Mouse (Mus musculus) stomach, embryonic 14.5 days (tissue): ENCODE data around the gene Myo1h. TPM values are rescaled to one million over a fixed set of nuclear protein-coding genes. Genes with fewer than 3 reads are reported as not detected.

Experiments
- ATAC-seq: fragments of 200-750 bp; cut with Nextera tagmentation; 2 replicates; pipeline ENCODE4 v1.8.0; 2017; ENCODE audit warnings: low read depth, moderate TSS enrichment; ENCODE audit not compliant: insufficient number of reproducible peaks, insufficient read depth, low FRiP score
- H3K27ac ChIP-seq: fragments of 300-500 bp; sonication (generic); 2 replicates; pipeline ENCODE4 v1.5.1; 2014; ENCODE audit warnings: mild to moderate bottlenecking, low read length, moderate library complexity, mixed read lengths
- H3K27me3 ChIP-seq: fragments of 300-500 bp; sonication (generic); 2 replicates; pipeline ENCODE4 v1.6.1; 2014; ENCODE audit warnings: low read length, control low read depth, mixed read lengths; ENCODE audit not compliant: control insufficient read depth, insufficient read depth
- H3K36me3 ChIP-seq: fragments of 300-500 bp; sonication (generic); 2 replicates; pipeline ENCODE4 v1.6.1; 2014; ENCODE audit warnings: mild to moderate bottlenecking, control low read depth, low read length, moderate library complexity, mixed read lengths; ENCODE audit not compliant: control insufficient read depth, insufficient read depth
- H3K4me1 ChIP-seq: fragments of 300-500 bp; sonication (generic); 2 replicates; pipeline ENCODE4 v1.6.1; 2014; ENCODE audit warnings: low read length, control low read depth, mixed read lengths; ENCODE audit not compliant: control insufficient read depth, insufficient read depth
- H3K4me2 ChIP-seq: fragments of 300-500 bp; sonication (generic); replicated peaks from 2 replicates; pipeline ENCODE4 v1.6.1; 2014; ENCODE audit warnings: low read depth, low read length, control low read depth
- H3K4me3 ChIP-seq: fragments of 300-500 bp; sonication (generic); 2 replicates; pipeline ENCODE4 v1.5.1; 2014; ENCODE audit warnings: low read depth, low read length, control low read depth
- H3K9ac ChIP-seq: fragments of 300-500 bp; sonication (generic); replicated peaks from 2 replicates; pipeline ENCODE4 v1.6.1; 2014; ENCODE audit warnings: low read depth, mild to moderate bottlenecking, control low read depth, low read length, moderate library complexity, mixed read lengths
- H3K9me3 ChIP-seq: fragments of 300-500 bp; sonication (generic); 2 replicates; pipeline ENCODE4 v1.6.1; 2016; ENCODE audit warnings: low read depth, low read length, control low read depth; ENCODE audit not compliant: control insufficient read depth
- WGBS: fragments of 180-500 bp; shearing (Covaris S2); extraction: QIAGEN DNeasy Blood & Tissue Kit; methylation state at CpG from one replicate; pipeline ENCODE4 v1.1.7; 2014; 5-methylcytosine and 5-hydroxymethylcytosine counted together
- polyA plus RNA-seq: library from polyadenylated mRNA; unstranded; fragments of >200 nt; fragmentation: Nextera tagmentation; extraction: Ambion mirVana; gene quantifications from 2 replicates; pipeline ENCODE4 v1.2.1, GENCODE M21; 2014

Gene Myo1h
- polyA plus RNA-seq, 1 experiment from 2014 or later = 5.6 TPM

DNA sequence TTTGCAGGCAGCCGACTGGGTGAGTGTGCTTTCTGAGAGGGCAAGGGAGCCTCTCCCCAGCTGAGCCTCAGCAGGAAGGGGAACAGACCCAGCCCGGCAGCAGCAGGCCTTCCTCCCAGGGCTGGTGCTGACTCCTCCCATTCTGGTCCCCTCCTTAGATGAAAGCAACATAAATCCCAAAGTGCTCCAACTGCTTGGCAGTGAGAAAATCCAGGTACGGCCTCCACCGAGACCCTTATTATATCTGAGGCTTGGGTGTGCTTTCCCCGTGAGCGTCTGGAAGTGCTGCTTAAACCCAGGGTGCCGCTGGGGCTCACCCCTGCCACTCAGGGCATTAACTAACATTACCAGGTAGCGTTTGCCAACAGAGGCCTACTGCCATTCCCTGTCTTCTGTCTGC lies 70.6 kb downstream of the Myo1h start:
- H3K4me3 ChIP-seq = no peak overlapping the region
- peaks cover 18% of the 10 kb centered on the region; the same call in 1 of the 2 replicates for H3K4me1 ChIP-seq
- no peaks in the 10 kb centered on the region for H3K27me3 ChIP-seq
- ATAC-seq = no peak
- peak overlapping the region; percentile 55; the same call in 1 of the 2 replicates for H3K27ac ChIP-seq
- H3K36me3 ChIP-seq = peaks cover 24% of the 10 kb centered on the region
- WGBS = 31% methylated on average over 8 of the region's 8 CpGs
- H3K9me3 ChIP-seq = no peaks in the 10 kb centered on the region
- no peak overlapping the region for H3K4me2 ChIP-seq
- H3K9ac ChIP-seq = no peak overlapping the region

DNA sequence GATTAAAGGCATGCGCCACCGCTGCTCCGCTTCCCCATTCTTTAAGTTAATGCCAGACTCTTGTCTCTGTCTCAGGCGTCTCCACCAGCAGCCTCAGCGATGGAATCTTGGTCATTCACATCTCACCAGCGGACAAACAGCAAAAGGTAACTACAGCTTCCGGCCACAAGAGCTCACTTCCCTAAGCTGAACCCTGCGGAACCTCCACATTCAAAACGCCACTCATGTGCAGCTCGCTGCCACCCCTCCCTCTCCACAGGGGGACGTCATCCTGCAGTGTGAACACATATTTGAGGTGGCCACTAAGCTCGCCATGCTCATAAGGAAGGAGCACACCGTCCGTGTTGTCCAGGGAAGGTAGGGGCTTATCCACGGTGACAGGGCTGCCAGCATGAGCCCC lies 72.0 kb downstream of the Myo1h start:
- Histone ChIP-seq H3K4me1 (peaks cover 23% of the 10 kb centered on the region; the same call in 1 of the 2 replicates), H3K4me3 (no peak overlapping the region), H3K9me3 (no peaks in the 10 kb centered on the region), H3K4me2 (no peak overlapping the region), H3K36me3 (peaks cover 36% of the 10 kb centered on the region), H3K9ac (no peak overlapping the region), H3K27me3 (no peaks in the 10 kb centered on the region), H3K27ac (no peak overlapping the region)
- WGBS = 84% methylated on average over 15 of the region's 15 CpGs
- no peak for ATAC-seq

DNA sequence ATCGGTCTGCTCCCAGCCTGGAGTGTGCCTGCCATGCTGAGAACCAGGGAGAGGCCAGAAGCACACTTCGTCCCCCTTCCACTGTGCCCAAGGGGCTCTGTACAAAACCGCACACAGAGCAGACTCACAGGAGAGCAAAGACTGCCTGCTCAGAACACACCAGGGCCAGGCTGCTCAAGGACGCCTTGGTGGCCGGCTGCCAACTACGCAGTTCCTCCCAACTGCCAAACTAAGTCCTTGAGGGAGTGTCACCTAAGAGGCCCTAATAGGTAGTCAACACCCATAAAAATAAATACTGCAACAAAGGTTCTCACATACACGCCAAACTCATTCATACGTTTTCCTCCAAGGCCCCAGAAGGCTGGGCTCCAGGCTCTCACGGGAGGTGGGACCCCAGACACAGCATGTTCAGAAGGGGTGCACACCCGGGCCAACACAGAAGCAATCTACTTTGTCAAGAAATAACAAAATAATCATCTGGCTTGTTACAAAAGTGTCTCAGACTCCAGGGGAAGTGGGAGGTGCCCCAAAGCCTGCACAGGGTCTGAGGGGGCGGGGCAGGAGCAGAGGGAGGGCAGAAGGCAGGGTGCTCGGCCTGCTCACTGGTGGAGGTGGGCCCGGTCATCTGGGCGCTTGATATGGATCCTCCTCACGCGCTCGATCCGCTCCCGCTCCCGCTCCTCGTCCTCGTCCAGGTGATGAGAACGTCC lies 76.2 kb downstream of the Myo1h start:
- WGBS = 76% methylated on average over 23 of the region's 23 CpGs

DNA sequence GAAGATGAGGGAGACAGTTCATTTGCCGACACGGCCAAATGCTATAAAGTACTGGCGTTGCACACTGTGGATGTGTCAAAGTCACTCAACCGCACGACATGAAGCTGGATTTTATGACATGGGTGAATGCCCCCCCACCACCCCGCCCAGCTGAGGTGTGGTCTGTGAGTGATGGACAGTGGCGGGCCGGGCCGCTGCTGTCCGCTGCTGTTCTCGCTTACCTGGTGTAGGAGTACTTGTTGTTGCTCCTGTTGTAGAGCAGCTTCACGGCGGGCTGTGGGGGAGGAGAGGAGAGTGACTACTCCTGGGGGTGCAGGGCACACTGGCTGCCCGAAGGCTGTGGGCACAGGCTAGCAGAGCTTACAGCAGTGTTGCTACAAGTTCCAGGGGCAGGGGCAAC lies 79.2 kb downstream of the Myo1h start:
- Histone ChIP-seq H3K9ac (no peak overlapping the region), H3K36me3 (peaks cover 78% of the 10 kb centered on the region), H3K27me3 (no peaks in the 10 kb centered on the region), H3K9me3 (no peaks in the 10 kb centered on the region), H3K4me2 (no peak overlapping the region), H3K4me1 (peaks cover 45% of the 10 kb centered on the region), H3K4me3 (no peak overlapping the region), H3K27ac (no peak overlapping the region)
- no peak for ATAC-seq
- 91% methylated on average over 14 of the region's 14 CpGs for WGBS

More for the DNA sequence above, 76.2 kb downstream of the Myo1h start:
- no peak overlapping the region for H3K4me2 ChIP-seq
- ATAC-seq = peak; percentile 88
- H3K27ac ChIP-seq = peak overlapping the region; percentile 79
- peaks cover 18% of the 10 kb centered on the region for H3K4me1 ChIP-seq
- peaks cover 76% of the 10 kb centered on the region for H3K36me3 ChIP-seq
- no peak overlapping the region for H3K4me3 ChIP-seq
- no peak overlapping the region for H3K9ac ChIP-seq
- H3K27me3 ChIP-seq = no peaks in the 10 kb centered on the region
- no peaks in the 10 kb centered on the region for H3K9me3 ChIP-seq

DNA sequence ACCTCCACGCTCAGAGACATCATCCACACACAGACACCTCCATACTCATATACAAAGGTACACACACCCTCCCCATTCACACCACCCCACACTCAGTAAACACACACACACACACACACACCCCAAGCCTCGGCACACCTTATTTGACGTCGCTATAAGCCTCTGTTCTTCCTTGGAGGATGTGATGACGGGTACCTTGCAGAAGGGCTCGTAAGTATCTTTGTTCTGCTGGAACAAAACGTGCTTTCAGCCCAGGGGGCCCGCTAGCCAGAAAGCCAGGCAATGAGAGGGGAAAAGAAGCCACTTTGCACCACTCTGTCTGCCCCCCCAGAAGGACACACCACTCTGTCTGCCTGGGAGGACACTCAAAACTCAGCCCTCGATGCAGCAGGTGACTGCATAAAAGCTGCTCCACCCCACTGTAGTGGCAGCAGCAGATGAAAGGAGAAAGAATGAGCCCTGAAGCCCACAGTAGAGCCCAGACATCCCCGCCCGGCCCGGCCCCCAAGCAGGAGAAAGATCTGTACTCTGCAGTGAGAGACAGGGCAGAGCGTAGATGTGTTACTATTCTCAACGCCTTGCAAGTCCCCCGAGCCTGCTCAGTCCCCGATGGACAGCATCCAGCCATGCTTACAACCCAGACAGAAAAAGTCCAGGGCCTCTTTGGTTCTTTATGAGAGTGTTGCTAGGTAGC lies 80.0 kb downstream of the Myo1h start:
- Histone ChIP-seq H3K4me1 (peaks cover 52% of the 10 kb centered on the region), H3K4me3 (no peak overlapping the region), H3K9ac (no peak overlapping the region), H3K27ac (no peak overlapping the region; the same call in 1 of the 2 replicates), H3K36me3 (peaks cover 80% of the 10 kb centered on the region), H3K27me3 (no peaks in the 10 kb centered on the region), H3K9me3 (no peaks in the 10 kb centered on the region), H3K4me2 (no peak overlapping the region)
- WGBS = 86% methylated on average over 16 of the region's 16 CpGs
- ATAC-seq = no peak

DNA sequence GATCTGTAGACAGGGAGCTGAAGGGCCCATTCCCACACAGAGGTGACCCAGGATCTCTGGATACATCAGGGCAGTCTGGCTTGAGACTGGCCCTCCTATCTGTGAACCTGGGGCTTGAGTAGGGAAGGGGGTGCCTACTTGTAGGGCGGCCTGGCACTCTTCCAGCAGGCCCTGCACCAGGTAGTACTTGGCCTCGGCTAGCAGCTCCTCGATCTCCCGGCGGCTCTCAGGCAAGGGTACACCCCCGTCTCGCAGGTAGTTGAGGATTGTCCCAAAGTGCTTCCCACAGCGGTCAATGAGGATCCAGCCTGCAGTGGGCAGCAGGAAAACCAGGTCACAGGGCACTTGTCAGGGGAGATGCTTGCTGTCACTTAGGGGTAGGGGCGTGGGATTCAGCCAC lies 81.0 kb downstream of the Myo1h start:
- H3K4me2 ChIP-seq = no peak overlapping the region
- no peaks in the 10 kb centered on the region for H3K27me3 ChIP-seq
- 73% methylated on average over 9 of the region's 9 CpGs for WGBS
- peaks cover 80% of the 10 kb centered on the region for H3K36me3 ChIP-seq
- peak overlapping the region; percentile 98 for H3K27ac ChIP-seq
- peaks cover 54% of the 10 kb centered on the region for H3K4me1 ChIP-seq
- H3K9ac ChIP-seq = 0 out of 2 replicates have a peak overlapping the region, but pooled peaks have one; percentile 10
- H3K9me3 ChIP-seq = no peaks in the 10 kb centered on the region
- ATAC-seq = no peak
- no peak overlapping the region for H3K4me3 ChIP-seq

DNA sequence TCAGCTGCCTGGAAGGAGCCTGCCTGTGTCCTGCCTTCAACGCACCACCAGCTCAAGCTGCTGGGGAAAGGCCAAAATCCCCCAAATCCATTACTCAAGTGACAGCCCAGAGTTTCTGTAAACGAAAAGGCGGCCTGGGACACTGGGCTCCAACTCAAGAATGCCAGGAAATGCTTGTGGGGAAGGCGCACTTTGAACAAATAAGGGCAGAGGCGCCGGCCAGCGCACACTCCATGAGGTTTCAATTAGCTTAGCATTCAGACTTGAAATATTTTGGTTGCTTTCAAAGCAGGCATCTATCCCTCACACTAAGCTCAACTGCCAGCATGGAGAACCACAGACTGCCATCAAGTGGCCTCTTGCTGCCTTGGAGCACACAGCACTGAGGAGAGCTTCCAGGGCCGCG lies 81.4 kb downstream of the Myo1h start:
- Histone ChIP-seq H3K4me3 (no peak overlapping the region), H3K27ac (peak overlapping the region; percentile 98), H3K4me1 (peaks cover 54% of the 10 kb centered on the region), H3K9ac (0 out of 2 replicates have a peak overlapping the region, but pooled peaks have one; percentile 3), H3K27me3 (no peaks in the 10 kb centered on the region), H3K4me2 (peak overlapping the region; percentile 16), H3K9me3 (no peaks in the 10 kb centered on the region), H3K36me3 (peaks cover 76% of the 10 kb centered on the region)
- peak; percentile 43; the same call in 1 of the 2 replicates for ATAC-seq
- WGBS = 37% methylated on average over 9 of the region's 9 CpGs

DNA sequence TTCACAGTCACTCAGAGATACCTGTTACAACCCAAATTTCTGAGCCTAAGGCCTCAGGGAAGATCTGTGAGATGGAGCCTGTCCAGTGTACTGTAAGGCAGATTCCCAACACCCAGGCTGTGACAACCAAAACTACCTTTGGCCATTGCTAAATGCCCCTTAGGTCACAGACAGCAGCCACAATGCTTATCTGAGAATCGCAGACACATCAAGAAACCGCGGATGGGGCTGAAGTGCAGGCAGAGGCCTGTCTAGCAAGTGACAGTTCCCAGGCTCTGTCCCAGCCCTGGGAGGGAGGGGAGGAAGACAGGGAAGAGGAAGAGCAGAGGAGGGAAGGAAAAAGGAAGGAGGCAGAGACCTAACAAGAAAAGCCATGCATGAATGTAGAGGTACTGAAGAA lies 82.4 kb downstream of the Myo1h start:
- peak overlapping the region; percentile 98 for H3K27ac ChIP-seq
- ATAC-seq = no peak
- peak overlapping the region; percentile 16; the same call in 1 of the 2 replicates for H3K4me2 ChIP-seq
- no peaks in the 10 kb centered on the region for H3K27me3 ChIP-seq
- H3K4me1 ChIP-seq = peaks cover 52% of the 10 kb centered on the region
- 45% methylated on average over 3 of the region's 3 CpGs for WGBS
- H3K4me3 ChIP-seq = no peak overlapping the region
- no peaks in the 10 kb centered on the region for H3K9me3 ChIP-seq
- no peak overlapping the region for H3K9ac ChIP-seq
- peaks cover 71% of the 10 kb centered on the region for H3K36me3 ChIP-seq
